Mouse (Mus musculus) B cell, adult 2 months (primary cell): ENCODE results near the gene Dbh.

Experiments
- DNase-seq, 2 experiments: peaks; one replicate each; pipeline ENCODE4 v3.0.0; 2022

Dbh gene

DNA sequence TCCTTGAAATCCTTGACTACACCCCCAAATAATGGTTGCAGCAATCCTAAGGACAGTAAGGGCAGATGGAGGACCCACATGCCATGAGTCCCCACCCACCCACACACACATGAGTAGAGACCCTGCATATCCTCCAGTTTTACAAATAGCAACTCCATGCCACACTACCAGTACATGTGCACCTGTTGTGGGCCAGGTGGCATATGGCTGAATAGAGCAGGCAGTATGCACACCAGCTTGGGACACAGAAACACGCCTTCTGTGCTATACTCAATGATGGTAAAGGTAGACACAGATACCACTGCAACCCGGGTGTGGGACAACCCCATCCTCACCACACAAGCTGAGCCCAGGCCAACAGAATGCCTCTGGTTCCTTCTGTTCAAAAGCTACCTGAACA is 1.0 kb downstream of the Dbh start:
- DNase-seq: no peak

DNA sequence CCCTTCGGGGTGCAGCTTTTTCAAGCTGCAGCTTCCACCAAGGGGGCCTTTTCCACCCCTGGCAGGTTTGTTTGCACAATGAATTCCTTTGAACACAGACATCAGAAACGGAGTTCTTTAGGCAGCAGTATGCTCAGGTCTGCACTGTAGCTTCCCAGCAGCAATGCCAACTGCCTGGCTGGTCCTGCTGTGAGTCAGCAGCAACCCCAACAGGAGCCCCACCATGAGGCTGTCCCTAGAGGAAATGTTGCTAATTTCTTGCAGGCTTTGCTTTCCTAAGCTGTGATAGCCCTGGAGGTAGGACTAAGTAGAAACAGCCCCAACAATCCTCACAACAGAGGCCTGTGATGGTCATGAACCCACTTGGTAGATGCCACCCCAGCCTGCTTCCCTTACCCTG is 2.0 kb downstream of the Dbh start:
- no peak for DNase-seq

DNA sequence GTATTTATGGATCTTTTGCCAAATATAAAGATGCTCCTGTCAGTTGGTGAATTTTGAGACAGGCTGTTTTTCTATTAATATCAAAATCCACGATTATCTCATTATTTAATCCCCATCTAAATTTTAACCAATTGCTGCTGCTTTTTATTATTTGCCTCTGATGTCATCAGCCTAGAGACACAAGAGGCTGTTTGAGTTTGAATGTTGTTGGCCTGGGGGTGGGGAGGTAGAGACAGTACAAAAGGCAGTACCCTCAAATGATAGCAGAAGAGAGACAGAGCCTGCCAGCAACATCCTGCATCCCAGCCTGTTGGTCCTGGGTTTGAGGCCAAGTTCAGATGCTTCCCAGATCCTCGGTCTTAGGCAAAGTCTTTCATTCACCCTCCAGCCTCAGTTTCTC is 9.2 kb downstream of the Dbh start:
- no peak for DNase-seq

DNA sequence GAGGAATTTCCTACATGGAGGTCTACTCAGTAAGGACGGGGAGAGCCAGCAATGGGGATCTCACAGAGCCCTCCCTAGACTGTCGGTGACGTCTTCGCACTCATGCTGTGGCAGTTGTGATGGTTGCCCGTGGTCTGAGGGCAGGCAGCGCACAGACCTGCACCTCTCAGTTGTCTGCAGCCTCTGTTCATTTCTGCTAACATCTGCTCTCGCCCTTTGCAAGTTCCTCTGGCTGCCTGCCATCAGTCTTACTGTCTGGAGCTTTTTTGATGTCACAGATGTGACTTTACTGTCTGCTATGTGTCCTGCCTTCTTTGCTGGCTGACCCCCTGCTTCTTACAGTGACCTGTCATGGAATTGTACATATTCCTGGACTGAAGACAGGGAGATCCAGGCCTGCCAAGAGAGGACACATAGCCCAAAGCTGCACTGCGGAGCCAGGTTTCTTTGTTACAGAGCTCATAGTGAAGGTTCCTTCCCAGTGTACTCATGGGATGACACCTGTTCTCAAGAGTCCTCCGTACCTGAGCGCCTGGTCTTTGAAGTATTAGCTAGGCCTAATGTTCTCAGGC is 10.7 kb downstream of the Dbh start:
- no peak for DNase-seq

DNA sequence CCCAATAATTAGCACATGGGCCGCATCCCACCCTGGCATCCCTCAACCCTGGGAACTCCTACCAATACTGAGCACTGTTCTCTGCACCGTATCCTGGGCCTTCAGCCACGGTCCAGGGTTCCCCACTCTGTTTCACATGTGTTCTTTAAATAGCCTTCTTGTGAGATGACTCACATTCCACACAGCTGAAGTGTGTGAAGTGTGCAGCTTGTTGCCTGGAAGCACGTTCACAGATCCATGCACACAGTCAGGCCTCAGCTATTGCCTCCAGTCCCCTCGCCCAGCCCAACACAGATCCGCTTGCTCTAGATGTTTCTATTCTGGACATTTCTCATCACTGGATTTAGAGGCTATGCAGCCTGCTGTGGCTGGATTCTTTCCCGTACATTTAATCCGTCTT is 14.1 kb downstream of the Dbh start:
- DNase-seq: no peak

DNA sequence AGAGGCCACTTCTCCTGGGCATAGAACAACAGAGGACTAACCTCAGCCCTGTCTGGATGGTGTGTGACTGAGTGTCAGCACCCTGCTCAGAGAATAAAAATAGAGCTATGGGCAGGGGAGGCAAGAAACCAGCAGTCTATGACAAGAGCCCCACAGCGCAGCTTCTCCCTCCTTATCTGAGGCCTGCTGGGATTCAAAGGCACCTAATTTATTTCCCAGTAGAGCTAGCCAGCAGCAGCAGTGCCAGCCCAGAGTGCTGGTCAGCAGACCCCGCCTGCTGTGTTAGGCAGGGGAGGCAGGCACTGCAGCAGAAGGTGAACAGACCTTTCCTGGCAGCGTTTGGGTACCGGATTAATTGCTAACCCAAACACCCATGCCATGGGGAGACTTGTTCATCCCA is 16.9 kb downstream of the Dbh start:
- DNase-seq: no peak

DNA sequence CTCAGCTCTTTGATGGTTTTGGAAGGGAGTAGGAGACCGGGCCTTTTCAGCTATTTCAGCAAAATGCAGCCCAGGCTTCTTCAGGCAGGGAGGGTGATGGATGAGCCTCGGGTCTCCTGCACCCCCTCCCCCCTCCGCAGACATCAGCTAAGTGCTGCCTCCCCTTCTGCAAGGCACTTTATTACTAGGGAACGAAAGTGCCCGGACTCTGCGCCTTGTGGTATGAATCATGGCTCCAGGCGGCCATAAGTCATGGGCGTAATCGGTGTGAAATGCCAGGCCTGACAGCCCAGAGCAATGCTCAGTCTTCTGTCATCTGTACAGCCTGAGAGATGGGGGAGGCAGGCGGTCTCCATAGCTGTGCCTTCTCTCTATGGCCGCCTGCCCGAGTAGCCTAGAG is 18.7 kb downstream of the Dbh start:
- DNase-seq: no peak

DNA sequence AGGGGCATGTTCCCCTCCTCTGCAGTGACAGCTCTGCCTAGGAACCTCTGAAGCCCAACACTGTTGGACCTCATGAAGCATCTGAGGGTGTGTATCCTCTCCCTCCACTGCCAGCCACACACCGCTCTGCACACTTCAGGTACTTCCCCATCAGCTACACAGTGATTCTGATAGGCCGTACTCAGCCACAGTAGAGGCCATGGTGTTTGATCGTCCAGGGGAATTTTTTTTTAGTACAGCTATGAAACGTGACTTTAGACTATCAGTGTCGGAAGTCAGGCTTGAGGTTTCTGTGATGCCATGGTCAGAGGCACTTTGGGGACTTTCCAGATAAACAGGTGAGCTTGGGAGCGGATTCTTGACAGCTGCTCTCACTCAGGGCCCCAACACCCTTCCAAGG is 22.5 kb downstream of the Dbh start:
- peak; percentile 14 to 31 for DNase-seq

DNA sequence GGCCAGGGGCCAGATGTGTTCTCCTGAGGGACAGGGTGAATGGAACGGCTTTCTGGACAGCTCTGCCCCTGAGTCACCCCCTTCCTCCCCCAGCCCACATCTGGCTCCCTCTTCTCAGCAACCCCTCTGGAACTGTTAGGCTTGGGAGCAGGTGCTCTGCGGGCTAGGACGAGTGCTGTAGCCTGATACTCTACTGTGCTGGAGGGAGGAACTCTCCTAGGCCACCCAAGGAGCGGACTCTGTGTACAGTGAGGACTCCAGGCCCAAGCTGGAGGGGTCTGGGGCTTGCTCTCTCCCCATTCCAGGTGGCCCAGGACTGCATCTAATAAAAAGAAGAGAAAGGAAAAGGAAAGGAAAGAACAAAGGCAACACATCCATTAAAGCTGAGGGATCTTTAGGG is 25.0 kb downstream of the Dbh start:
- DNase-seq: no peak

DNA sequence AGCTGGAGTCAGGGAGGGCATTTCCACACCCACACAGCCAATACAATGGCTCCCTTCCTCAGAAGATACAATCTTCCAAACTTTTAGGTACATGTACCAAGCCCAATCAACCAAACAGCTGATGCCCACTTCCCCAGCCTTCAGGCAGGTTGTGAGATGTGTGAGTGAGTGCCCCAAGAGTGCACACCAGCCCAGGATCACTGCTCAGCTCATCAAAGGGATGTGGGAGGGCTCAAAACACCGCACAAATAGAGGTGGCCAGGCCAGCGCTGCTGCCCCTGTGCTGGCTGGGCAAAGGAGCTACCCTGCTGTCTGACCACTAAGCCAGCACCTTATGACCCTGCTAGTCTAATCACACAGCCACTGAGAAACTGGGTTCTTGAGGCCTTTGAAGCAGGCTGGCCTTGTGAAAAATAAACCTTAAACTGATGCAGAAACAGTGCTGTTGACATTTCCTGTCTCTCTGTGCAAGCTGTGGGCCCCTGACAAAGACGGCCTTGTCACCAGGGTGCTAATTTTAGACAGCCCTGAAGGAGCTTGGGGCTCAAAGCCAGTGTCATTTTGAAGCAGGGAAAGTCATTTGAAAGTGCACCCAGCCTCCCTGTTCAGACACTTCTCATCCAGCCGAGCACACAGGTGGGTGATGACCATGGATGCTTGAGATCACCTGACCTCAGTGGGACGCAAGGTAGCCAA is 33.7 kb downstream of the Dbh start:
- DNase-seq: no peak

DNA sequence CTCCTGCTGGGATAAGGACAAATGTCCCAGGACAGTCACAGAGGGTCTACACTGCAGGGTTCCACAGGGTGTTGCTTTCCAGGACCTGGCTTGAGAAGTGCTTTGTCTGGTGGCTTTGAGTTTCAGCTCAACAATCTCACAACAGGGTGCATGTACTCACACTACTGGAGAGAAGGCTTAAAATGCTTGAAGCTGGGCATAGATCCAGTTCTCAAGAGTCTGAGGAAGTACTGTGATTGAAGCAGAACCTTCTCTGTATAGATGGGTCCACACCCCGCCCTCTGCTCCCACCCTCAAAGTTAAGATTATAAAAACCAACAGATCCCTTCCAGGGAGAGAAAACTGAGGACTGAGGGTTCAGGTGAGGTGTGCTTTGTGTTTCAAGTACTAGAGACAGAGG is 35.6 kb downstream of the Dbh start:
- DNase-seq: no peak

DNA sequence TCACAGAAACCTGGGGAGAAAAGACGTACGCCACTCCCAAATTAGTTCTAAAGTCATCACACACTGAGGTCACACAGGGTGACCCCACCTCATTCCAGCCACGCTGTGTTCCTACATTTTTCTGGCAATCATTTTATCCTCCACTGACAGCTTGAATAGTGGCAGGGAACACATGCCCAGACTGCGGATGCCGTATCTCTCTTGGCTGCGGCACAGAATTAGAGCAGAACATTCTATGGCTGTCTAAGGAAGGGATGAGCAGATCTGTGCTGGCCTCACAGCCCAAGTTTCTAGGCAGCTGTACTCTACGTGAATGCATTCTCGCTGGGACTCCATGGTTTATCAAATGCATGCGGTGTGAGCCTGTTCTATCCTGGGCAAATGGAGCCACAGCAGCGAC is 40.6 kb downstream of the Dbh start:
- DNase-seq: no peak

DNA sequence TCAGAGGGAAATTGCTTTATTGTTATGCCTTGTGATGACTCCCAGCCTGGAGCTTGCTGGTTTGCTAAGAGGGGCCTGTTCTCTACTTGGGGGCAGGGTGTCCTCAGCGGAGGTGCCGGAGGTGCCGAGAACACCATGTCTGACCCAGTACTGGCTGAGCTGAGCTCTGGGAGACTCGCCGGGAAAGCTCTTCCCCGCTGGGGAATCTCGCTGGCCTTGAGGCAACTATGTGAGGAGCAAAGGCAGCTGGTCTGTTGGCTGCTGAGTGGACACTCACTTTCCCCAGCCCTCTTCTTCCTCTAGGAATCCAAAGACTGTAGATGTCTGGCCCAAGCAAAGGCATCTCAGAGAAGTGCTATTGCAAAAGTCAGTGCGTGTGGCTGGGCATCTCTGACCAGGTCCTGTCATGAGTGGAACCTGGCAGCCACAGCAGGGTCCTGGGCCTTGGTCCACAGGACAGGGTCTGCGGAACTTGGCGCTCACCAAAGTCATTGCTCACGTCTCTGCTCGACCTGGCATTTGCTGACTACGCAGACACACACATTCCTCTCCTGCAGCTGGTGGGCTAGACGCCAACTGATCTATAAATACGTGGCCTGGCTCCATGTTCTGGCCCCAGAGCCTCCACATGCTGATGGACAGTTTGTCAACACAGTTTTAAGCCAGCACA is 41.2 kb downstream of the Dbh start:
- DNase-seq: no peak

DNA sequence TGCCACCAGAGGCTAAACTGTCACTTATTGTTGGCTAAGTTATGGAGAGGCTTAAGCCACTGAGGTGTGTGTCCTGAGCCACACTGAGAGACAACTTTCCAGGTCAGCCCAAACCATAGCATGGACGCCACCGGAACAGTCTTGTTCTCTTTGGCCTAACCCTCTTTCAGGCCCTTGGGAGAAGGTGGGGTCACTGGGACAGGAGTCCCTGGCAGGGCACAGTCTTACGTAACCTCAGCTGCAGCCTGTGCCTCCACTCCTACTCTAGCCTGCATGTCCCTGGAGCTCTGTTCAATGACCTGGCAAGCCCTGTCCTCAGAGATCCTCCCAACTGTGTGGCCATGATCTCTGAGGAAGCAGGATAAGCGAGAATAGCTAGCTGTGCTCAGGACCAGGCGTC is 42.1 kb downstream of the Dbh start:
- DNase-seq: no peak

DNA sequence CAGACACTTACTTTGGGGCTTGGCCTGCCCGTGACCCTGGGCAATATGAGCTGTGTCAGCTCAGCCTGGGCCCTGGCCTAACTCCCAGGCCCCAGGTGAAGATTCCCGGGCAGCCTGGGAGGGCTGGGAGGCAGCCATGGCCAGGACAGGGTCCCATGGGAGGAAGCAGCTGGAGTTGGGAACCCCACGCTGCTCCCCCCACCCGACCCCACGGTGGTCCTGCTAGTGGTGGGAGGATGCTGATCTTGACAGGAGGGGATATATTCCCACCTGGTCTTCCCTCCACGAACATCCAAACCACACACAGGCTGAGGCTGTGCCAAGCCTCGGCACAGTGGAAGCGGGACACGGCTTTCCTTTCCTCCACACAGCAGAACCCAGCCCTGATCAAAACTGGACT is 44.3 kb downstream of the Dbh start:
- no peak for DNase-seq

DNA sequence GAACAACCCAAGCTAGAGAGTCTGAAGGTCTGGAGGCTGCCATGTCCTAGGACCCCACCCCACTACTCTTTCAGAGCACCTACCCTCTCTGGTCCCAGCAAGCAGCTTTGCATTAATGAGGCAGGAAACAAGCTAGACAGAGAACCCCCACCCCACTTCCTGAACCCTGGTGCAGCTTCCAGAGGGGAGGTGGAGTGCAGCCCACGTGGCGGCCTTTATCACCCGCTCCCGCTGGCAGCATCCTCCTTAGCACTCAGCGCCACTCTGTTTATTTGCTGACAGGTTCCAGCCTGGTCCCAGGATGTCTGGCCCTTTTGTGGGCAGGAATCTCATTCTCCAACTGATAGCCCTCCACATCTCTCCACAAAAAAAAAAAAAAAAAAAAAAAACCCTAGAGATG is 44.8 kb downstream of the Dbh start:
- DNase-seq: no peak

DNA sequence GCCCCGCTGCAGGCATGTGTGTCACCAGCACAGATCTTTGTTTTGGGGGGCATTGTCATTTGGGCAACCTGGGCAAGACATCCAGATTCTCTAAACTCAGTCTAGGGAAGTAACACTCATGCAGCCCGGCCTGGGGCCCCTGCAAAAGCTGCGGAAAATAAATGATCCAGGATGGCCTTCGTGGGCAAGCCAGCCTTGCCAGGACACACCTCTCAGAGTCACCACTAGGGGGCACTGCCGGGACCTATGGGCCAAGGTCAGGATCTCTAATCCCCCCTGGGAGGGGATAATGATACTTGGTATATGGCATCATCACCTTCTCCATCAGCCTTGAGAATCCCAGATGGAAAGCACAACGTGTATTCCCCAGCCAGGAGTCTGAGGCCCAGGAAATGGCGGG is 45.2 kb downstream of the Dbh start:
- peak; percentile 83 for DNase-seq

DNA sequence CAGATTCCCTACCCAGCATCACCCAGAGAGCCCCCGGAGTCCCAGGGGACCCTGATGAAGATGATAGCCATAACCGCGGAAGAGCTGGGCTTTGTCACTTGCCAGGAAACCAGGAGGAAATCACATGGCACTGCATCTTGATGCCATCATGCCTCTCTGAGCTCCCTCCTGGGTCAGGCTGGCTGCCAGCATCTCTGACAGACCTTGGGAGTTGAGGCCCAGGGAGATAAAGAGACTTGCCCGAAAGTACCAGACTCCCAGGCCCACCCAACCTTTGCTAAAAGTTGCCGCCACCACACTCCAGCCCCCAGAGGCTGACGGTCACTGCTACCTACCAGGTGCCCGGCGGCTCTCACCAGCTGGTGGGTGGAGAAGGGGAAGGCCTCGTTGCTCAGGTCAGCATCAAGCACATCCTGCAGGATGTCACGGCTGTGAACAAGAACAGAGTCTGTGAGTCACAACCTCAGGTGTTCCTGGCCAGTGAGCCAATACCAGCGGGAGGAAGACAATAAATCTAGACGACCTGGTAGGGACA is 45.7 kb downstream of the Dbh start:
- DNase-seq: peak in 1 of 2 experiments; percentile 40

DNA sequence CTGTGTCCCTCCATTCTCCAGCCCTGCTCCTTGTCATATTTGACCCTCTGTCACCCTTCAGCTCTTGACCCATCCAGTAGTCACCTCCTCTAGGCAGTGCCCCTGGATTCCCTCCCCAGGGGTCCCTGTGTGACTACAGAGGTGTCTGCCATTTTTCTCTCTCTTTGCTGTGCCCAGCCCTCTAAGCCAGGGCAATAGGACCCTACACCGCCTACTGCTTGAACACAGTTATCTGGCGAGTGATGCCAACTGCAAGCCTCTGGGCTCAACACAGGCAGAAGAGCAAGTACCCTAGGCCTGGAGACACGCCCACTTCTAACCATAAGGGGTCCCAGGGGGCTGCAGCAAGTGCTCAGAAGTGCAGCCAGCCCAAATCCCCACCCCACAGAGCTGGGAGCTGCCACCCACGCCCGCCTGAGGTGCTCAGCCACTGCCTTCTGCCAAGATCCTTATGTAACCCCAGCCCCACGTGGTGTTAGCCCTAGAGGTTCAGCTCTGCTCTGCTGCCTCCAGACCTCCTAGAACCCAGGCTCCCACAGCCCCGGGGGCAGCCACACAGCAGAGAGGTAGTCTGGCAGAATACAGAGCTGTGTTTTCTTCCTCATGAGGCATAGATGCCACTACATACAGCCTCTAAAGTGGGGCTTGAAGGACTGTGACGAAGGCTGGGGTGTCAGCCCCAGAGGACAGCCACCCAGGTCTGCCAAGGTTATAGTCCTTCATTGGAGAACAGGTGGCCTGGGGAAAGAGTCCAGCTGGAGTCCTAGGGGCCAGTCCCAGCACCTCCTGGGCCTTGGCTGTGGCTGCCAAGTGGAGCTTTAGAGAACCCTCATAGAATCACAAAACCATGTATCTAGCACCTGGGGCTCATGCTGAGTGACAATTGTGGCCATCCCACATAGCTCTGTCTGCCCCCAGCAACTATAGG is 47.2 kb downstream of the Dbh start:
- peak; percentile 31 to 49 for DNase-seq

DNA sequence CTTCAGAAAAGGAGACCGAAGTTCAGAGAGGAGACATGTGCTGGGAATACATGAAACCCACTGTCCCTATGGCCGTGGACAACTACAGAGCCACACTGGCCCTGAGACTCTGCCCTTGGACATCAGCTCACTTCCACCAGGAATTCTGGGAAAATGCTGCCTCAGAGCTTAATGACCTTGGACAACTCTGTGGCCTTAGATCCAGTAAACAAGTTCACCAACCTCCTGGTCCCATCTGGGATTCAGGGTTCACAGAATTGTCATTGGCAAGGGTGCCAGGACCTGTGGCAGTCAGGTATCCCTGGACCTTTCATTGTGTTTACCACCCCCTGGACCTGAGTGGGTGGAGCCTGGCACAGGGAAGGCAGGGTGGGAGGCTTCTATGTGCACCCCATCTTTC is 50.5 kb downstream of the Dbh start:
- DNase-seq: no peak

DNA sequence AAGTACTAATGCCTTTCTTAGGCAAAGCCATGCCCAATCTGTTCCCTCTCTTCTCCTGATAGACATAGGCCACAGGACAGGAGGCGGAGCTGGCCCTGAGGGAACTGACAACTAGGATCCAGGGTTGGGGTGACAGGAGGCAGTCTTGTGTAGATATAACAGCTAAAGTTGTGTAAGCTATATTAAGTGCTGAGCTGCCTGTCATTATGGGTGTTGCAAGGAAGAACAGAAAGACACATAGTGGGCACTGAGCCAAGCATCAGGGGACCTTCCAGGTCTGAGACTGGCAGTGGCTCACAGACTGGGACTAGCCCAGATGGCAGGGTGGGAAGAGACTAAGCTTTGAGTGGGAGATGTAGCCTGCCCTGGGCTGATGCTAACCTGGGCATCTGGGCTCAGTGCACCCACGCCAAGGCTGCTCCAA is 53.1 kb downstream of the Dbh start:
- no peak for DNase-seq

DNA sequence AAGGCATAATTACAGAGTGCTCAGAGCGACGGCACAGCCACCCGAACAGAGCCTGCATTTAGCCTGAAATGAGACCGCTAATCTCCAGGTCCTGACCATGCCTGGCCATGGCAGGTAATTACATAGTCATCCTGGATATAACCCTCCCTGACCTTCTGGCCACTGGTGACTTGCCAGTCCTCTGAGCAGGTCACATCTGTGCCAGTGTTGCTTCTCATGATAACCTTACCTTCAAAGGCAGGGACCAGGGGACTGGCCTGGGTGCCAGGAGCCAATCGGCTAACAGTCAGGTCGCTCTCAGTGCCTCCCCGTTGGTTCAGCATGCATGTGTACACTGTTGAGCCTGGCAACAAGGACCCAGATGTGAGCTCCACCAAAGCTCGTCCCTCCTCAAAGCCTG is 53.5 kb downstream of the Dbh start:
- no peak for DNase-seq

DNA sequence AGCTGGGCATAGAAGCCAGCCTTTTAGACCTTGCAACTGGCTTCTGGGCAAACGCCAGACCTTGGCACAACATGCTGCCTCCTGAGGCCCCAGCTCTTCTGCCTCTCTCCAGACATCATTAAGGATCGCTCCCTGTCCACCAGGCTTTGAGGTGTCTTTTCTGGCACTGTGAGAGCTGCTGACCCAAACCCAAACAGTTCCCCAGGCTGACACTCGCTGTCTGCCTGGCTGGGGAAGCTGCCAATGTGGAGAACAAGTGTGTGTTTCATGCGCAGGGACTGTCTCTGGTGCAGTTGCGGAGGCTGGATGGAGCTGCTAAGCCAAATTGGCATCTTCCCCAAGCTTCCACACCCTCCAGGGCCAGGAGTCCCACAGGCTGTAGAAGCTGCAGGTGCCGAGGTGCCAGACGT is 58.0 kb downstream of the Dbh start:
- DNase-seq: no peak
